Comparison of ENCODE assay signal across 8 mouse cellular contexts in the genomic region with DNA sequence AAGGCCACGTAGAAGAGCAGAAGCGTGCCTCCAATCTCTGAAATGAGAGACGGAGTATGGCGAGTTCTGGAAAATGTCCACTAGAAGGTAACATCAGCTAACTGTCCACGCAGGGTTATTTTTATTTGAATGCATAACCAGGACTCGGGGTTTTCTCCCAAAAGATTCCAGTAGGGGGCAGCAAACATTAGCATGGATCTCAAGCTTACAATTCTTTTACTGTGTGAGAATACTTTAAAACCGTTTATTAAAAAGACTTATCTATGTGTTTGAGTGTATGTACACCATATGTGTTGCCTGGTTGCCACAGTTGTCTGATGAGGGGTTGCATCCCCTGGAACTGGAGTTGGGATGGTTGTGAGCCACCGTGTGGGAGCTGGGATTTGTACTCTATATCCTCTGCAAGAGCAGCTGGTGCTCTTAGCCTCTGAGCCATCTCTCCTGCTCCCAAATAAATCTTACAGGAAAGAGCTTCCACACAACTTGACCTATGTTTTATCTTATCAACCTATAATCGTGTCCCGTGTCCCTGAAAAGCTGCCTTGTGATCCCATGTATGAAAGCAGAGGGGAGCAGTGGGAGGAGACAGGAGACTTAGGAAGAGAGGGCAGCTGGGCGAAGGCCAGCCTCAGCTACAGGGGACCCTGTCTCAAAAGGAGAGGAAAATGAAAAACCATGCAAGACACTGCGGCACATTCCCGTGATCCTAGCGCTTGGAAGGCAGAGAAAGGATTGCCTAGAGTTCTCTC. TPM values are rescaled to one million over a fixed set of nuclear protein-coding genes. Genes with fewer than 3 reads are reported as not detected.
DNase-seq lines count a peak whose midpoint lies in the region; ATAC-seq and TF ChIP-seq lines count a peak whose summit lies in the region.

No protein-coding gene starts in this region.

- no peak overlapping the region for H3K27ac ChIP-seq in layer of hippocampus, adult 2 months
- 0 out of 2 replicates have a peak overlapping the region, but pooled peaks have one; percentile 2 for H3K27ac ChIP-seq in embryonic fibroblast, embryonic 13.5 days (ENCODE audit: insufficient read depth, low read length)
- H3K27ac ChIP-seq in hindbrain, embryonic 15.5 days (replicated peaks): 0 out of 2 replicates have a peak overlapping the region, but pooled peaks have one; percentile 5
- H3K27ac ChIP-seq in limb, embryonic 15.5 days: peak overlapping the region; percentile 67
- H3K27ac ChIP-seq in midbrain, embryonic 15.5 days: peak overlapping the region; percentile 42; the same call in 1 of the 2 replicates

- H3K27me3 ChIP-seq in hindbrain, embryonic 15.5 days: no peaks in the 10 kb centered on the region
- H3K27me3 ChIP-seq in limb, embryonic 15.5 days: no peaks in the 10 kb centered on the region
- H3K27me3 ChIP-seq in midbrain, embryonic 15.5 days (replicated peaks): no peaks in the 10 kb centered on the region

- peak; percentile 89 for TF ChIP-seq CTCF in layer of hippocampus, adult 2 months (conservative IDR thresholded peaks at IDR 0.05)
- TF ChIP-seq CTCF in embryonic fibroblast, embryonic 13.5 days (IDR thresholded peaks at IDR 0.05; ENCODE audit: borderline replicate concordance, insufficient read depth, low read length): no peak

- DNase-seq in layer of hippocampus, adult 2 months (ENCODE audit: low spot score in 2 of 2): peak in 1 of 2 experiments; percentile 68
- DNase-seq in layer of hippocampus, adult 9-10 months (ENCODE audit: low spot score): no peak
- DNase-seq in T-cell, adult 2 months (ENCODE audit: low spot score): peak; percentile 47
- no peak for DNase-seq in ovary, postnatal 36 days (ENCODE audit: low spot score)

- H3K4me3 ChIP-seq in layer of hippocampus, adult 2 months: no peak overlapping the region; the same call in 1 of the 2 replicates
- no peak overlapping the region for H3K4me3 ChIP-seq in embryonic fibroblast, embryonic 13.5 days (ENCODE audit: insufficient read depth, low read length)
- H3K4me3 ChIP-seq in hindbrain, embryonic 15.5 days: no peak overlapping the region
- H3K4me3 ChIP-seq in limb, embryonic 15.5 days: peak overlapping the region; percentile 24; the same call in 1 of the 2 replicates
- H3K4me3 ChIP-seq in midbrain, embryonic 15.5 days: no peak overlapping the region

- ATAC-seq in hindbrain, embryonic 15.5 days (ENCODE audit: low FRiP score, low read depth): no peak
- no peak for ATAC-seq in limb, embryonic 15.5 days (ENCODE audit: insufficient number of reproducible peaks, low FRiP score, low TSS enrichment, low read depth)
- 0 out of 2 replicates have a peak, but pooled peaks have one; percentile 12 for ATAC-seq in midbrain, embryonic 15.5 days (replicated peaks)

- no peak for TF ChIP-seq POLR2A in embryonic fibroblast, embryonic 13.5 days (IDR thresholded peaks at IDR 0.05; ENCODE audit: low read depth, low read length)

- WGBS in hindbrain, embryonic 15.5 days: 39% methylated on average over 14 of the region's 14 CpGs
- WGBS in limb, embryonic 15.5 days: 39% methylated on average over 14 of the region's 14 CpGs
- 33% methylated on average over 14 of the region's 14 CpGs for WGBS in midbrain, embryonic 15.5 days

- no peaks in the 10 kb centered on the region for H3K9me3 ChIP-seq in hindbrain, embryonic 15.5 days
- H3K9me3 ChIP-seq in limb, embryonic 15.5 days: no peaks in the 10 kb centered on the region
- no peaks in the 10 kb centered on the region for H3K9me3 ChIP-seq in midbrain, embryonic 15.5 days

- no peak overlapping the region for H3K9ac ChIP-seq in hindbrain, embryonic 15.5 days
- no peak overlapping the region for H3K9ac ChIP-seq in limb, embryonic 15.5 days
- no peak overlapping the region for H3K9ac ChIP-seq in midbrain, embryonic 15.5 days

- no peaks in the 10 kb centered on the region for H3K36me3 ChIP-seq in hindbrain, embryonic 15.5 days
- no peaks in the 10 kb centered on the region for H3K36me3 ChIP-seq in limb, embryonic 15.5 days
- H3K36me3 ChIP-seq in midbrain, embryonic 15.5 days (replicated peaks): no peaks in the 10 kb centered on the region

- no peaks in the 10 kb centered on the region for H3K4me1 ChIP-seq in embryonic fibroblast, embryonic 13.5 days (ENCODE audit: control insufficient read depth, insufficient read depth, low read length)
- peaks cover 29% of the 10 kb centered on the region for H3K4me1 ChIP-seq in hindbrain, embryonic 15.5 days (replicated peaks)
- peaks cover 19% of the 10 kb centered on the region for H3K4me1 ChIP-seq in limb, embryonic 15.5 days
- H3K4me1 ChIP-seq in midbrain, embryonic 15.5 days: peaks cover 14% of the 10 kb centered on the region

- H3K4me2 ChIP-seq in hindbrain, embryonic 15.5 days: peak overlapping the region; percentile 54; the same call in 1 of the 2 replicates
- H3K4me2 ChIP-seq in limb, embryonic 15.5 days: peak overlapping the region; percentile 53
- peak overlapping the region; percentile 43; the same call in 1 of the 2 replicates for H3K4me2 ChIP-seq in midbrain, embryonic 15.5 days

RNA-seq across cellular contexts. Expression of a gene that starts 29.0 kb away (rescaled TPM):
- total RNA-seq in layer of hippocampus, adult 2 months (2021): 10 to 100 TPM; 49.6 to 51.1 TPM
- 171 and 395 TPM in 2 replicates for polyA plus RNA-seq in embryonic fibroblast, embryonic 13.5 days (2011; ENCODE audit: insufficient read length, low read depth, missing spikeins)
- 22.5 and 25.3 TPM in 2 replicates for polyA plus RNA-seq in hindbrain, embryonic 15.5 days (2015; fragmentation: Nextera tagmentation; extraction: Ambion mirVana)
- polyA plus RNA-seq in limb, embryonic 15.5 days (2015; fragmentation: Nextera tagmentation; extraction: Ambion mirVana): 138 and 145 TPM in 2 replicates
- polyA plus RNA-seq in midbrain, embryonic 15.5 days (2015; fragmentation: Nextera tagmentation; extraction: Ambion mirVana): 16.4 and 20.5 TPM in 2 replicates

RNA-seq across cellular contexts. Expression of a gene that starts 47.2 kb away (rescaled TPM):
- total RNA-seq in layer of hippocampus, adult 2 months (2021): 100 to 1,000 TPM; 768 to 781 TPM
- 1,082 and 1,134 TPM in 2 replicates for polyA plus RNA-seq in embryonic fibroblast, embryonic 13.5 days (2011; ENCODE audit: insufficient read length, low read depth, missing spikeins)
- 14,750 and 15,534 TPM in 2 replicates for polyA plus RNA-seq in hindbrain, embryonic 15.5 days (2015; fragmentation: Nextera tagmentation; extraction: Ambion mirVana)
- polyA plus RNA-seq in limb, embryonic 15.5 days (2015; fragmentation: Nextera tagmentation; extraction: Ambion mirVana): 1,206 and 1,410 TPM in 2 replicates
- 17,671 and 17,732 TPM in 2 replicates for polyA plus RNA-seq in midbrain, embryonic 15.5 days (2015; fragmentation: Nextera tagmentation; extraction: Ambion mirVana)

RNA-seq across cellular contexts. Expression of a gene that starts 47.4 kb away (rescaled TPM):
- not detected for total RNA-seq in layer of hippocampus, adult 2 months (2021)
- 333 and 559 TPM in 2 replicates for polyA plus RNA-seq in embryonic fibroblast, embryonic 13.5 days (2011; ENCODE audit: insufficient read length, low read depth, missing spikeins)
- not detected in 2 replicates for polyA plus RNA-seq in hindbrain, embryonic 15.5 days (2015; fragmentation: Nextera tagmentation; extraction: Ambion mirVana)
- polyA plus RNA-seq in limb, embryonic 15.5 days (2015; fragmentation: Nextera tagmentation; extraction: Ambion mirVana): not detected in 2 replicates
- polyA plus RNA-seq in midbrain, embryonic 15.5 days (2015; fragmentation: Nextera tagmentation; extraction: Ambion mirVana): not detected in 2 replicates

RNA-seq across cellular contexts. Expression of a gene that starts 54.3 kb away (rescaled TPM):
- under 1 TPM; 0.67 to 0.83 TPM for total RNA-seq in layer of hippocampus, adult 2 months (2021)
- polyA plus RNA-seq in embryonic fibroblast, embryonic 13.5 days (2011; ENCODE audit: insufficient read length, low read depth, missing spikeins): 0.60 TPM in 1 of 2 replicates, not detected in the other
- polyA plus RNA-seq in hindbrain, embryonic 15.5 days (2015; fragmentation: Nextera tagmentation; extraction: Ambion mirVana): 57.5 and 89.3 TPM in 2 replicates
- 2.4 and 2.8 TPM in 2 replicates for polyA plus RNA-seq in limb, embryonic 15.5 days (2015; fragmentation: Nextera tagmentation; extraction: Ambion mirVana)
- 5.7 and 10.3 TPM in 2 replicates for polyA plus RNA-seq in midbrain, embryonic 15.5 days (2015; fragmentation: Nextera tagmentation; extraction: Ambion mirVana)

Comparison
In these comparisons a context has a peak if more than half of its experiments do, and no peak if none do; other contexts are left out.
1. RNA of a gene that starts 47.2 kb away (polyA plus RNA-seq): 17,671 to 17,732 TPM in midbrain, embryonic 15.5 days and 14,750 to 15,534 TPM in hindbrain, embryonic 15.5 days; 1,206 to 1,410 TPM in limb, embryonic 15.5 days and 1,082 to 1,134 TPM in embryonic fibroblast, embryonic 13.5 days; every median in the first group is over 10 times any median in the second.
2. RNA of a gene that starts 47.4 kb away (polyA plus RNA-seq): 333 to 559 TPM in embryonic fibroblast, embryonic 13.5 days; not detected in hindbrain, embryonic 15.5 days, not detected in limb, embryonic 15.5 days and not detected in midbrain, embryonic 15.5 days; every median in the first group is over 100 times any median in the second.
3. Peak in every context shown above with its lines, with median percentiles within 50 percentile points of each other: H3K4me2 ChIP-seq.